ENCODE assay signal across 15 mouse cellular contexts in genomic region chr5:135127669-135128068, GRCm38 (mm10). TPM values are rescaled to one million over a fixed set of nuclear protein-coding genes. Genes with fewer than 3 reads are reported as not detected.
"Had no signal": no experiment of that assay in that cellular context is flagged by ENCODE, and none has a peak within 500 bp of the region (broad histone marks: within the 10 kb centered on the region; RNA-seq: fewer than 3 reads in every experiment).

No protein-coding gene starts in this region.

- ATAC-seq: intestine, postnatal 0 days; liver, postnatal 0 days; lung, postnatal 0 days had no signal

- DNase-seq: kidney, adult 2 months; kidney, postnatal 25 days; layer of hippocampus, postnatal 36 days; left cerebral cortex, postnatal 4 days; liver, postnatal 0 days; lung, embryonic 14.5 days; midbrain, embryonic 14.5 days; retina, postnatal 1 day; right cerebral cortex, postnatal 4 days; thymus, adult 2 months; thymus, postnatal 25 days had no signal

RNA-seq across cellular contexts. Expression of gene Mlxipl, which starts 38.0 kb away (rescaled TPM):
- total RNA-seq: megakaryocyte-erythroid progenitor cell, adult 5-6 weeks; neutrophil, adult 5-6 weeks had no signal

RNA-seq across cellular contexts. Expression of gene Vps37d, which starts 49.6 kb away (rescaled TPM):
- total RNA-seq: megakaryocyte-erythroid progenitor cell, adult 5-6 weeks; neutrophil, adult 5-6 weeks had no signal
